Mouse (Mus musculus): ENCODE data around the gene Vhl. TPM values are rescaled to one million over a fixed set of nuclear protein-coding genes. Genes with fewer than 3 reads are reported as not detected.

Vhl gene
- polyA plus RNA-seq, 1 experiment from 2014 or later, result 68.2 TPM

DNA sequence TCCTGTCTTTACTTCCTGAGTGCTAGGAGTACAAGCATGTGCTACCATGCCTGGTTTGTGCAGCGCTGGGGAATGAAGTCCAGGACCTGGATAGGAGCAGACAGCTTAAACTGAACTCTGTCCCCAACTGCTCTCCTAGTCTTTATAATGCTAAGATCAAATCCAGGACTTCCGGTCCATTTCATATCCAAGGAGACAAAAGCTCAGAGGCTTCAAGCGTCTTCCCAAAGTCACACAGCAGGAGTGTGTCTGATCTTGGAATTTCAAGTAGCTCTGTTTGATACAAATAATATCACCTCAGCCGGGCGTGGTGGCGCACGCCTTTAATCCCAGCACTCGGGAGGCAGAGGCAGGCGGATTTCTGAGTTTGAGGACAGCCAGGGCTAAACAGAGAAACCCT, 52.2 kb downstream of the Vhl start:
- ATAC-seq (ENCODE audit: insufficient read depth, low FRiP score, low TSS enrichment) (no peak), DNase-seq (ENCODE audit: low spot score) (no peak)
- Histone ChIP-seq H3K27ac (ENCODE audit: low read depth, low read length) (no peak overlapping the region), H3K36me3 (ENCODE audit: control insufficient read depth, insufficient read depth, low read length) (no peaks in the 10 kb centered on the region), H3K4me2 (ENCODE audit: low read depth) (no peak overlapping the region), H3K27me3 (ENCODE audit: control insufficient read depth, insufficient read depth, low read length) (no peaks in the 10 kb centered on the region), H3K9ac (ENCODE audit: low read length) (no peak overlapping the region), H3K4me1 (ENCODE audit: control insufficient read depth, insufficient read depth, low read length) (no peaks in the 10 kb centered on the region), H3K9me3 (ENCODE audit: control insufficient read depth, low read length) (no peaks in the 10 kb centered on the region), H3K4me3 (ENCODE audit: low read depth, low read length) (no peak overlapping the region)
- WGBS, result 92% methylated on average over 9 of the region's 9 CpGs

DNA sequence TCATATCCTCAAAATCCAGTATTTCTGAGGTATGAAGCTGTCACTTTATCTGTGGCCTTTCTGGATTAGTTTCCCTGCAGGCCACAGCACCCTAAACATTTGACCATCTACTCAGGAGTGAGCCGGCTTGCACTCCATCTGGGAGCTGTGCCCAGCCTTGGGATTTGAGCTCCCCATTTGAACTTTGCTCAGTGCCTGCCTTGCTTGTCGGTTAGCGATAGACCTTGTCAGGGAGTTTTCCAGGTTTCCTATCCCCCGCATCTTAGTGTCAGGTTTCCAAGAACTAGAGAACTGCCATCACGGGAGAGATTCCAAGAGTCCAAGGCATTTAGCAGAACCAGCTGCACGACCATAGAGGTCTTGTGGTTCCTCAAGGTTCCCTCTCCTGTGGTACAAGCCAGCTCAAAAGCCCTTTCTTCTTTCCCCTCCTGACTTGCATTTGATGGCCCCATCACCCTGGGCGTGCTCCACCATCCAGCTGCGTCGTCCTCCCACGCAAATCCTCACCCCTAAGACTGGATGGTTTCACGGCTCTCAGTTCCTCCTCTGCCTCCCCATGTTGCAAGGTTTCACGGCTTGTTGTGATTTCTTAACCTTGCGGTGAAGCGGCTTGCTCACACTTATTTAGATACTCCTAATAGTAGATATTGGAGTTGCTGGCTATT, 53.4 kb downstream of the Vhl start:
- Histone ChIP-seq H3K27me3 (ENCODE audit: control insufficient read depth, insufficient read depth, low read length) (no peaks in the 10 kb centered on the region), H3K9ac (ENCODE audit: low read length) (no peak overlapping the region), H3K27ac (ENCODE audit: low read depth, low read length) (no peak overlapping the region), H3K36me3 (ENCODE audit: control insufficient read depth, insufficient read depth, low read length) (no peaks in the 10 kb centered on the region), H3K9me3 (ENCODE audit: control insufficient read depth, low read length) (no peaks in the 10 kb centered on the region), H3K4me3 (ENCODE audit: low read depth, low read length) (no peak overlapping the region), H3K4me1 (ENCODE audit: control insufficient read depth, insufficient read depth, low read length) (no peaks in the 10 kb centered on the region), H3K4me2 (ENCODE audit: low read depth) (no peak overlapping the region)
- no peak for ATAC-seq (ENCODE audit: insufficient read depth, low FRiP score, low TSS enrichment)
- DNase-seq (ENCODE audit: low spot score), result no peak
- 70% methylated on average over 14 of the region's 14 CpGs for WGBS

DNA sequence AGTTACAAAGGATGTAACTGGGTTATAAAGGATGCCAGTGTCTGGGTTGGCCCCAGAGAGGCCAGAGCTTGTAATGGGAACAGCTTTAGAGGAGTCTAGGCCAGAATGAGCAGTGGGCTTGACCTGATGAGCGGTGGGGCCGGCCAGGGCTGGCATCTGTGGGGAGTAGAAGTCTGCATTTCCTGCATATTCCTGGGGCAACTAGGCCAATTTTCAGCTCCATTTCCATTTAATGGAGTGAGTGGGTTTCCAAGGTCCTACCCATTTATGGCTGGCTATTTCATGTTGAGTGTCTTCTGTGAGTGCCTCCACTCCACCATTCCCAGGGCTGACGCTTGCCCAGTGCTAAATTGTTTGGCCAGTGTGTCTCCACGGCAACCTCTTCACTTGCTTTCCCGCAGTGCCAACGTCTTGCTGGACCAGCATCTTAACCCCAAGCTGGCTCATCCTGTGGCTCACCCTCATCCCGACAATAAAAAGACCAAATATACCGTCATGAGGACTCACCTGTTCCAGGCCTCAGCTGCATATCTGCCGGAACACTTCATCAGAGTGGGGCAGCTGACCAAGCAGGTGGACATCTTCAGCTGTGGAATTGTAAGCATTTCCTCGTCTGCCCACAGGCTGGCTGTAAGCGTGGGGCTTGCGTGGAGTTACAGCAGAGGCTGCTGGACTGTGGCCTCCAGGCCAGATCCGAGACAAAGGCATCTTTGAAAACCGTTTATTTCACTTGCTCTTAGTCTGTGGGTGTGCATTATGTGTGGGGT, 54.7 kb downstream of the Vhl start:
- Histone ChIP-seq H3K27ac (ENCODE audit: low read depth, low read length) (no peak overlapping the region), H3K36me3 (ENCODE audit: control insufficient read depth, insufficient read depth, low read length) (no peaks in the 10 kb centered on the region), H3K4me3 (ENCODE audit: low read depth, low read length) (no peak overlapping the region), H3K4me1 (ENCODE audit: control insufficient read depth, insufficient read depth, low read length) (no peaks in the 10 kb centered on the region), H3K4me2 (ENCODE audit: low read depth) (no peak overlapping the region), H3K9me3 (ENCODE audit: control insufficient read depth, low read length) (no peaks in the 10 kb centered on the region), H3K9ac (ENCODE audit: low read length) (no peak overlapping the region), H3K27me3 (ENCODE audit: control insufficient read depth, insufficient read depth, low read length) (no peaks in the 10 kb centered on the region)
- ATAC-seq (ENCODE audit: insufficient read depth, low FRiP score, low TSS enrichment) (no peak), DNase-seq (ENCODE audit: low spot score) (no peak)
- 78% methylated on average over 14 of the region's 14 CpGs for WGBS

DNA sequence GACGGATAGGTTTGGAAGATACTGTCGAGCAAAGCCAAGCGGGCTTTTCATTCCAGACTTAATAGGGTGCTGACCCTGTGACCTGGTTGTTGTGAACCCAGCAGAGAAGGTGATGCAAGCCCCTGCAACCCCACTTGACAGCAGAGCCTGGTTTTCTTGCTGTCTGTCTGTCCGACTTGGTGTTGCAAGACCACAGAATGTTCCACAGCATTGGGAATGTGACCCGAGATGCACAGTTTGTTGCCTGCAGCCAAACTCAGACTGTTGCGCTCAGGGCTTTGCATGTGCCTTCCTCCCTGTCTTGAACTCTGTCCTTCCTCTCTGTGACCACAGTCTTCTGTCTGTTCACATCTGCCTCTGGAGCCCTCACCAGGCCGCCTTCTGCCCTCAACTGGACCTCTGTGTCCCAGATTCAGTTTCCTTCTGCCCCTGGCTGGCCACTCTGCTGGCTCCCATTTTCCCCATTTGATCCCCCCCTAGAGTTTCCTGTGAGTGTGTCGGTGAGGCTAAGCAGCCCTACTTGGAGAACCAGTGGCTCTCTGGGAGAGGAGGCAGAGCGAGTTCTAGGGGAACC, 56.3 kb downstream of the Vhl start:
- Histone ChIP-seq H3K4me1 (ENCODE audit: control insufficient read depth, insufficient read depth, low read length) (no peaks in the 10 kb centered on the region), H3K9ac (ENCODE audit: low read length) (no peak overlapping the region), H3K36me3 (ENCODE audit: control insufficient read depth, insufficient read depth, low read length) (no peaks in the 10 kb centered on the region), H3K4me3 (ENCODE audit: low read depth, low read length) (no peak overlapping the region), H3K9me3 (ENCODE audit: control insufficient read depth, low read length) (no peaks in the 10 kb centered on the region), H3K4me2 (ENCODE audit: low read depth) (no peak overlapping the region), H3K27me3 (ENCODE audit: control insufficient read depth, insufficient read depth, low read length) (no peaks in the 10 kb centered on the region), H3K27ac (ENCODE audit: low read depth, low read length) (no peak overlapping the region)
- 87% methylated on average over 9 of the region's 9 CpGs for WGBS
- ATAC-seq (ENCODE audit: insufficient read depth, low FRiP score, low TSS enrichment) (no peak), DNase-seq (ENCODE audit: low spot score) (no peak)

Other genes with a start within 250 kb of the Vhl start
- gene Tada3, start 246.1 kb upstream of the Vhl start, polyA plus RNA-seq (2014; fragmentation: Nextera tagmentation; extraction: Ambion mirVana), result 56.3 and 60.7 TPM in 2 replicates
- gene Arpc4, start 245.8 kb upstream of the Vhl start, polyA plus RNA-seq (2014; fragmentation: Nextera tagmentation; extraction: Ambion mirVana), result 202 and 215 TPM in 2 replicates
- 3.4 and 4.3 TPM in 2 replicates for gene Ttll3, start 234.7 kb upstream of the Vhl start, polyA plus RNA-seq (2014; fragmentation: Nextera tagmentation; extraction: Ambion mirVana)
- gene Rpusd3, start 204.6 kb upstream of the Vhl start, polyA plus RNA-seq (2014; fragmentation: Nextera tagmentation; extraction: Ambion mirVana), result 27.7 and 27.9 TPM in 2 replicates
- 0.19 TPM in 1 of 2 replicates, not detected in the other for gene Cidec, start 188.2 kb upstream of the Vhl start, polyA plus RNA-seq (2014; fragmentation: Nextera tagmentation; extraction: Ambion mirVana)
- 74.7 and 75.9 TPM in 2 replicates for gene Jagn1, start 181.4 kb upstream of the Vhl start, polyA plus RNA-seq (2014; fragmentation: Nextera tagmentation; extraction: Ambion mirVana)
- gene Il17re, start 165.5 kb upstream of the Vhl start, polyA plus RNA-seq (2014; fragmentation: Nextera tagmentation; extraction: Ambion mirVana), result 0.77 and 0.78 TPM in 2 replicates
- 3.2 and 3.4 TPM in 2 replicates for gene Il17rc, start 152.5 kb upstream of the Vhl start, polyA plus RNA-seq (2014; fragmentation: Nextera tagmentation; extraction: Ambion mirVana)
- 33.6 and 41.1 TPM in 2 replicates for gene Creld1, start 140.7 kb upstream of the Vhl start, polyA plus RNA-seq (2014; fragmentation: Nextera tagmentation; extraction: Ambion mirVana)
- 0.91 and 0.94 TPM in 2 replicates for gene Prrt3, start 122.0 kb upstream of the Vhl start, polyA plus RNA-seq (2014; fragmentation: Nextera tagmentation; extraction: Ambion mirVana)
- gene Emc3, start 92.3 kb upstream of the Vhl start, polyA plus RNA-seq (2014; fragmentation: Nextera tagmentation; extraction: Ambion mirVana), result 82.4 and 89.4 TPM in 2 replicates
- 13.6 and 15.7 TPM in 2 replicates for gene Fancd2, start 92.3 kb upstream of the Vhl start, polyA plus RNA-seq (2014; fragmentation: Nextera tagmentation; extraction: Ambion mirVana)
- not detected in 2 replicates for gene Fancd2os, start 23.2 kb upstream of the Vhl start, polyA plus RNA-seq (2014; fragmentation: Nextera tagmentation; extraction: Ambion mirVana)
- 220 and 232 TPM in 2 replicates for gene Brk1, start 19.2 kb upstream of the Vhl start, polyA plus RNA-seq (2014; fragmentation: Nextera tagmentation; extraction: Ambion mirVana)
- gene Irak2, start 14.5 kb downstream of the Vhl start, polyA plus RNA-seq (2014; fragmentation: Nextera tagmentation; extraction: Ambion mirVana), result 2.4 and 2.6 TPM in 2 replicates
- gene Tatdn2, start 73.1 kb downstream of the Vhl start, polyA plus RNA-seq (2014; fragmentation: Nextera tagmentation; extraction: Ambion mirVana), result 0.95 and 0.97 TPM in 2 replicates
- gene Ghrl, start 95.9 kb downstream of the Vhl start, polyA plus RNA-seq (2014; fragmentation: Nextera tagmentation; extraction: Ambion mirVana), result 0.39 TPM in 1 of 2 replicates, not detected in the other
- gene Sec13, start 116.8 kb downstream of the Vhl start, polyA plus RNA-seq (2014; fragmentation: Nextera tagmentation; extraction: Ambion mirVana), result 302 and 309 TPM in 2 replicates